Mouse (Mus musculus): Measurements from ENCODE around the gene Bhlha9. TPM values are rescaled to one million over a fixed set of nuclear protein-coding genes. Genes with fewer than 3 reads are reported as not detected.
"Not testable (repeated sequence)": the region's sequence is repeated elsewhere in the genome, so short reads cannot be mapped to it uniquely, and the experiment has no call there.

The Bhlha9 gene
- polyA plus RNA-seq, 1 experiment from 2014 or later: not detected

- no peak for ATAC-seq
- peaks cover 46% of the 10 kb centered on the region for H3K27me3 ChIP-seq (replicated peaks; ENCODE audit: control insufficient read depth, insufficient read depth, low read length)
- no peaks in the 10 kb centered on the region for H3K9me3 ChIP-seq (ENCODE audit: control insufficient read depth)
- H3K36me3 ChIP-seq (ENCODE audit: control insufficient read depth, insufficient read depth): no peaks in the 10 kb centered on the region
- no peaks in the 10 kb centered on the region for H3K4me1 ChIP-seq (replicated peaks; ENCODE audit: control insufficient read depth, insufficient read depth, low read length)
- H3K4me3 ChIP-seq (ENCODE audit: low read depth, low read length): 0 out of 2 replicates have a peak overlapping the region, but pooled peaks have one; percentile 13
- H3K4me2 ChIP-seq (replicated peaks; ENCODE audit: low read depth): peak overlapping the region; percentile 18
- no peak overlapping the region for H3K9ac ChIP-seq (ENCODE audit: low read depth, low read length)
- H3K27ac ChIP-seq (ENCODE audit: low read depth, low read length): no peak overlapping the region
- WGBS: 4% methylated on average over 63 of the region's 64 CpGs
- no peak for TF ChIP-seq CTCF (IDR thresholded peaks at IDR 0.05; ENCODE audit: low read depth)
Observed at GRCm38 (mm10) chr11:76672561-76673384, 503 bp downstream of the Bhlha9 start.

- Histone ChIP-seq H3K27ac (ENCODE audit: low read depth, low read length) (no peak overlapping the region), H3K9ac (ENCODE audit: low read depth, low read length) (no peak overlapping the region), H3K9me3 (ENCODE audit: control insufficient read depth) (no peaks in the 10 kb centered on the region), H3K4me1 (replicated peaks; ENCODE audit: control insufficient read depth, insufficient read depth, low read length) (no peaks in the 10 kb centered on the region), H3K36me3 (ENCODE audit: control insufficient read depth, insufficient read depth) (no peaks in the 10 kb centered on the region), H3K27me3 (replicated peaks; ENCODE audit: control insufficient read depth, insufficient read depth, low read length) (peaks cover 46% of the 10 kb centered on the region), H3K4me3 (ENCODE audit: low read depth, low read length) (no peak overlapping the region), H3K4me2 (replicated peaks; ENCODE audit: low read depth) (no peak overlapping the region)
- TF ChIP-seq CTCF (IDR thresholded peaks at IDR 0.05; ENCODE audit: low read depth): no peak
- ATAC-seq: no peak
- 50% methylated on average over 8 of the region's 8 CpGs for WGBS
Observed at GRCm38 (mm10) chr11:76674199-76674598, 1.9 kb downstream of the Bhlha9 start.

- 42% methylated on average over 4 of the region's 4 CpGs for WGBS
- no peak overlapping the region for H3K9ac ChIP-seq (ENCODE audit: low read depth, low read length)
- no peaks in the 10 kb centered on the region for H3K4me1 ChIP-seq (replicated peaks; ENCODE audit: control insufficient read depth, insufficient read depth, low read length)
- H3K27me3 ChIP-seq (replicated peaks; ENCODE audit: control insufficient read depth, insufficient read depth, low read length): peaks cover 45% of the 10 kb centered on the region
- no peak for ATAC-seq
- no peaks in the 10 kb centered on the region for H3K36me3 ChIP-seq (ENCODE audit: control insufficient read depth, insufficient read depth)
- TF ChIP-seq CTCF (IDR thresholded peaks at IDR 0.05; ENCODE audit: low read depth): peak; percentile 53
- H3K4me3 ChIP-seq (ENCODE audit: low read depth, low read length): no peak overlapping the region
- H3K27ac ChIP-seq (ENCODE audit: low read depth, low read length): no peak overlapping the region
- H3K4me2 ChIP-seq (replicated peaks; ENCODE audit: low read depth): no peak overlapping the region
- no peaks in the 10 kb centered on the region for H3K9me3 ChIP-seq (ENCODE audit: control insufficient read depth)
Observed at GRCm38 (mm10) chr11:76674704-76675103, 2.4 kb downstream of the Bhlha9 start.

GRCm38 (mm10) chr11:76679508-76679907 lies 7.2 kb downstream of the Bhlha9 start, which contains the start of gene Trarg1:
Trarg1 (plus strand) TSS chr11:76679808.
- 37% methylated on average over 8 of the region's 8 CpGs for WGBS
- H3K4me1 ChIP-seq (replicated peaks; ENCODE audit: control insufficient read depth, insufficient read depth, low read length); ATAC-seq; H3K9ac ChIP-seq (ENCODE audit: low read depth, low read length); H3K36me3 ChIP-seq (ENCODE audit: control insufficient read depth, insufficient read depth); H3K4me2 ChIP-seq (replicated peaks; ENCODE audit: low read depth); H3K4me3 ChIP-seq (ENCODE audit: low read depth, low read length); H3K9me3 ChIP-seq (ENCODE audit: control insufficient read depth); H3K27ac ChIP-seq (ENCODE audit: low read depth, low read length); H3K27me3 ChIP-seq (replicated peaks; ENCODE audit: control insufficient read depth, insufficient read depth, low read length): not testable (repeated sequence)

GRCm38 (mm10) chr11:76685604-76686003 lies 13.3 kb downstream of the Bhlha9 start:
- H3K4me3 ChIP-seq (ENCODE audit: low read depth, low read length): no peak overlapping the region
- no peaks in the 10 kb centered on the region for H3K9me3 ChIP-seq (ENCODE audit: control insufficient read depth)
- TF ChIP-seq CTCF (IDR thresholded peaks at IDR 0.05; ENCODE audit: low read depth): no peak
- no peak overlapping the region for H3K9ac ChIP-seq (ENCODE audit: low read depth, low read length)
- no peak overlapping the region for H3K4me2 ChIP-seq (replicated peaks; ENCODE audit: low read depth)
- no peaks in the 10 kb centered on the region for H3K27me3 ChIP-seq (replicated peaks; ENCODE audit: control insufficient read depth, insufficient read depth, low read length)
- 54% methylated on average over 2 of the region's 2 CpGs for WGBS
- no peaks in the 10 kb centered on the region for H3K36me3 ChIP-seq (ENCODE audit: control insufficient read depth, insufficient read depth)
- no peaks in the 10 kb centered on the region for H3K4me1 ChIP-seq (replicated peaks; ENCODE audit: control insufficient read depth, insufficient read depth, low read length)
- no peak overlapping the region for H3K27ac ChIP-seq (ENCODE audit: low read depth, low read length)
- no peak for ATAC-seq

- ATAC-seq: no peak
- H3K36me3 ChIP-seq (ENCODE audit: control insufficient read depth, insufficient read depth): no peaks in the 10 kb centered on the region
- WGBS: 85% methylated on average over 3 of the region's 3 CpGs
- TF ChIP-seq CTCF (IDR thresholded peaks at IDR 0.05; ENCODE audit: low read depth): no peak
- H3K4me2 ChIP-seq (replicated peaks; ENCODE audit: low read depth): no peak overlapping the region
- H3K27ac ChIP-seq (ENCODE audit: low read depth, low read length): no peak overlapping the region
- no peaks in the 10 kb centered on the region for H3K4me1 ChIP-seq (replicated peaks; ENCODE audit: control insufficient read depth, insufficient read depth, low read length)
- no peak overlapping the region for H3K9ac ChIP-seq (ENCODE audit: low read depth, low read length)
- H3K27me3 ChIP-seq (replicated peaks; ENCODE audit: control insufficient read depth, insufficient read depth, low read length): no peaks in the 10 kb centered on the region
- no peak overlapping the region for H3K4me3 ChIP-seq (ENCODE audit: low read depth, low read length)
- no peaks in the 10 kb centered on the region for H3K9me3 ChIP-seq (ENCODE audit: control insufficient read depth)
Observed at GRCm38 (mm10) chr11:76692096-76692495, 19.8 kb downstream of the Bhlha9 start.

All from intestine, postnatal 0 days (tissue).